Mouse (Mus musculus): ENCODE results near the gene Gm20431.
"Not testable (repeated sequence)": the region's sequence is repeated elsewhere in the genome, so short reads cannot be mapped to it uniquely, and the experiment has no call there.

The Gm20431 gene

DNA sequence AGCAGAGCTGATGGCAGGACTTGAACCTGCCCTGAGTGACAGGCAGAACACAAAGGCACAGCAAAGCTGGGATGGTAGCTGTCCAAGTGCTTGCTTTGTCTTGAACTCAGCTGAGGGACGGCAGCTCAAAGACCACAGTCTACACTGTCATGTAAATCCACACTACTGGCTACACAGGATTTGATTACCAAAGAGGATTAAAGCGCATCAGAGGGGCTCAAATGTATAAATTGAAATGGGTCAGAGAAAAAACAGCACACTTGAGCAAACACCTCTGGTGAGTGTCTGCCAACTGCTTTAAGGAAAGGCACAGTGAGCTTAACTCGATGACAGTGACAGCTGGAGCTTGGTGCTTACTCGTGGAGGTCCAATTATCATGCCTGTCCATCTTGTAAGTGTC, 43.8 kb downstream of the Gm20431 start:
- in situ Hi-C loops (cut with MboI; ENCODE audit: low pct_unique_long_range_greater_than_20kb in 1 of 2, low sequenced_read_pairs in 2 of 2, unreplicated experiment in 1 of 2), result no loop called here

DNA sequence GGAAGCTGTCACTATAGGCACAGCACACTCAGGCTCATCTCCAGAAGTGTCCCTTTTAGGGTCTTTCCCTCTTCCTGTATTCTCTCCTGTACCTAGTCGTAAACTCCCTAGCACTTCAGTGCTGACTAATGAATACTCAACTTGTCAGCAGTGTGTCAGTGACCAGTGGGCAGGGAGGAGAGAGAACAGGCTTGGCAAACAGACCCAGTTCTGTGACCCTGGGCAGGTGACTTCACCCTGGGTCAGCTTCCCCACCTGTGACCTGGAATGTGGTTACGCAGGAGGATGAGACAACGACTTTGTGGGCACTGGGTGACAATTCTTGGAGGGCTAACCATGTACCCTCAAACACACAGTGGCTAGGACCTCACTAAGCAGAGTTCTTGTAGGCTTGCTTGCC, 44.3 kb downstream of the Gm20431 start:
- in situ Hi-C loops (cut with MboI; ENCODE audit: low pct_unique_long_range_greater_than_20kb in 1 of 2, low sequenced_read_pairs in 2 of 2, unreplicated experiment in 1 of 2), result no loop called here

DNA sequence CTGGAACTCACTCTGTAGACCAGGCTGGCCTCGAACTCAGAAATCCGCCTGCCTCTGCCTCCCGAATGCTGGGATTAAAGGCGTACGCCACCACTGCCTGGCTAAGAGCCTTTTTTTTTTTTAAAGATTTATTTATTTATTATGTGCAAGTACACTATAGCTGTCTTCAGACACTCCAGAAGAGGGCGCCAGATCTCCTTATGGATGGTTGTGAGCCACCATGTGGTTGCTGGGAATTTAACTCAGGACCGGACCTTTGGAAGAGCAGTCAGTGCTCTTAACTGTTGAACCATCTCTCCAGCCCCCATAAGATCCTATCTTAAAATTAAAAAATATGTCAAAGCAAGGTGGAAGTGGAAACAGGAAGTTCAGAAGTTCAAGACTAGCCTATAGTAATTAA, 48.0 kb downstream of the Gm20431 start:
- in situ Hi-C loops (cut with MboI; ENCODE audit: low pct_unique_long_range_greater_than_20kb in 1 of 2, low sequenced_read_pairs in 2 of 2, unreplicated experiment in 1 of 2), result not testable (repeated sequence)

DNA sequence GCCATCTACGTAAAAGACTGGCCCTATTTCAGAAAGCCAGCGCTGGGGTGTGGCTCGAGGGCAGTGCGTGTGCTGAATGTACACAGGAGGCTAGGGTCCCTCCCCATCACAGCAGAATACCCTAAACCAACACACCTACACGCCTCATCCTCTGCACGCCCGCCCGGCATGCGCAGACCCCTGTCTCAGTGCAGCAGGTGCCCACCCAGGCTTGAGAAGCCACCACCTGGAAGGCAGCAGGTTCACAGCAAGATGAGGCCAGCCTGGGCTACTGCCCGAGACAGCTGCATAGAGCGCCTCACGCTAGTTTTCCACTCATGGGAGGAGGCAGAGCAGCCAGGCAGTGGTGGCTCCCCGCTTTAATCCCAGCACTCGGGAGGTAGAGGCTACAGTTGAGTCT, 49.2 kb downstream of the Gm20431 start:
- in situ Hi-C loops (cut with MboI; ENCODE audit: low pct_unique_long_range_greater_than_20kb in 1 of 2, low sequenced_read_pairs in 2 of 2, unreplicated experiment in 1 of 2), result no loop called here

DNA sequence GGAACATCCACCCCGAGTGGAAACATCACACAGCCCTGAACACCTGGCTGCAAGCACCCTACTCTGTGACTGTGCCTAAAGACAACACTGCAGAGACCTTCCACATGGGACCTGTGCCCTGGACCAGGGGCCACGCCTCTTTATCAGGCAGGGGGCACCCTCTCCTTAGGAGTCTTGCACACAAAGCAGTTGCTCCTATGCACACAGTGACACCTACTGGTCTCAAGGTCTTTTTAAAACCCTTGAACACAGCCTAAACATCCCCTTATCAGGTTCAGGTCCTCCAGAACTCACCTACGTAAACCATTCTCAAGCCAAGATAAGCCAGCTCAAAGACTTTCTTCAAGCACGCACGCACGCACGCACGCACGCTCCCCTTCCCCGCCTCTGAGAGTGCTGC, 50.0 kb downstream of the Gm20431 start:
- in situ Hi-C loops (cut with MboI; ENCODE audit: low pct_unique_long_range_greater_than_20kb in 1 of 2, low sequenced_read_pairs in 2 of 2, unreplicated experiment in 1 of 2), result no loop called here

DNA sequence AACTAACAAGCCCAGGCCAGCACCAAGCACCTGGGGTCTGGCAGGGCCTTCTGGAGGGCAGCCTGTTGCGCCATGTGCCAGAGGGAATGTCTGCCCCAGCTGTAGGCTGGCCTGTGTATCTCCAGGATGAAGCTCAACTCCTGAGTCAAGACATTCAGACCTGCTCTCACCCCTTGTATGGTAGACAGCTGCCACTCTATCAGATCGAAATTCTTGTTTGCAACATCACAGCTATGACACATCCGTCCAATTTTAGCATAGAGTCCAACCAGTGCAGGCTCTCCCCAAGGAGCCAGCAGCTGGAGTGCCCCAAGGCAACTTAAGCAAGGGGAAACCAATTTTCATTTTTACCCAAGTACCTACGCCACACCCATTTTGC, 54.6 kb downstream of the Gm20431 start:
- in situ Hi-C loops (cut with MboI; ENCODE audit: low pct_unique_long_range_greater_than_20kb in 1 of 2, low sequenced_read_pairs in 2 of 2, unreplicated experiment in 1 of 2), result no loop called here

DNA sequence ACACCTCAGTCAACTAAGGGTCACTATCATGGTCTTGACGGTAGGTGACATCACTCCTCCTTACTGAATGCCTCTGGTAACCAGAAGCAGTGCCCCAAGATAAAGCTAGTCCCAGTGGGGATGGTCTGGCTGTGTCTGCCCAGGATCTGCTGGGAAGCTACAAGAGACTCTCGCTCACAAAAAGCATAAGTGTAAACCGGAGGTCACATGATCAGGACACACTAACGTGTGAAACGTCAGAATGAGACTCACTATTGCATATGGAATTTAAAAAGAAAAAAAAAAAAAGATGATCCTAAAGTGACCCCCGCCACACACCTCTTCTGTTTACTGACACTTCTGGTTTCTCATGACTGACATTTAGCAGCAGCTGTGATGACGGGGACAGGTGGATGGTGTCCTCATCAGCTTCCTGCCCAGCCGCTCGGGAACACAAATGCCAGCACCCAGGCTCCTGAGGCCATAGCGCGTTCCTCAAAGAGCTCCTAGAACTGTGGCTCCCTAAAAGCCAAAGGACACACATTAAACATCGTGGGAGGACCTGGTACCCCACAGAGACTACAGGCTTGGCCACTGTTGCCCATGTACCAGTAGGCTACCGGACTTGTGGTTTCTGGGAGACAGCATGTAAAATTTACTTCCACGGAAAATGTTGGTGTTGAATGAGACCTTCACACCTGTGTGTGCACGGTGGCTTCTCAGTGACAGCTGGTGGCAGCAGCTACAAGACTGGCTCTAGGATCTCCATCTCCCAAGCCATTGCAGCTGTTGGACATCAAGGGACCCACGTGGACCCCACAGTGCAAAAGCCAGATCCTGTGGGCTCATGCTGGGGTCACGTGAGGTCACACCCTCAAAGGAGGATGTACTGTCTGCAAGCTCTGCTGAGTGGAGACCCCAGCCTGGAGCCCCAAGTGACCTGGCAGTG, 55.2 kb downstream of the Gm20431 start:
- in situ Hi-C loops (cut with MboI; ENCODE audit: low pct_unique_long_range_greater_than_20kb in 1 of 2, low sequenced_read_pairs in 2 of 2, unreplicated experiment in 1 of 2), result no loop called here

DNA sequence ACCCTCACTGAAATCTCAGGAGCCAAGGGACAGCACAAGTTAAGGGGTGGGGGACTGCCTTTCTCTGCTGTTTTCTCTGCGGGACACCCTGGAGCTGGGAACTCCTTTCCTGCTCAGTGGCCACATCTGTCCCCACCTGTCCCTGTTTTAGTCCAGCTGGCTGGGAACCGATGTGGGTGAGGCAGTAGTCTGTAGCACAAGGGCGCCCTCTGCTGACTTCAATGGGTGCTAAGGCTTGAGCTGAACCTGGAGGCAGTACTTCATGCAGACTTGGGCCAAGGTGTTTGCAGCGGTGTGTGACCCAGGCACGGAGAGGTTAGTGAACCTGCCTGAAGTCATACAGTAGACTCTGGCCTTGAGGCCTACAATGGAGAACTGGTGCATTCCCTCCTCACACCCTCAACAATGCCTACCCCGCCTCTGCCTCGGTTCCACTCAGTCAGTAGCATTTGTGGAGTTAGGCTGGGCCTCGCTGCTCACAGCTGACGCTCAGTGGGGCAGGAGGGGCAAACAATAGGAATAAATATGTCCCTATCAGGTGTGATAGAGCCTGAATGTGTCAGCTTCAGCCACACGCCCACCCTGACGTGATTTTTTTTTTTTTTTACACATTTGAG, 56.0 kb downstream of the Gm20431 start:
- in situ Hi-C loops (cut with MboI; ENCODE audit: low pct_unique_long_range_greater_than_20kb in 1 of 2, low sequenced_read_pairs in 2 of 2, unreplicated experiment in 1 of 2), result no loop called here

DNA sequence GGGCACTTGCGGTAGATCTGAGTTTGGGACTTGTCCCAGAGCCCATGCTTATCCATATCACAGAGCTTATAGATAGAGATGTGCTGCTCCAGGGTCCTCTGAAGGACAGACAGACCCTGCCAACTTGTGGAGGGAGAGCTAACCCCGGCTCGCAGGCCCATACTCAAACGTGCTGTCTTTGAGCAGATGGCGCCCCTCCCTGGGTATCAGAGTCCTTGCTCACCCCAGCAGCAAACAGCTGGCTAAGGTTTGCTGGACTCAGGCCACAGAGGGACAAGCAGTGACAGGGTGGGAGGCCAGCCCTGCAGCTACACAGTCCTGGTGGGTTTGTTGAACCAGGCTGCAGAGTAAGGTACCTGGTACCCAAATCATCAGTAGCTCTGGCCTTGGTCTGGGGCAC, 58.3 kb downstream of the Gm20431 start:
- in situ Hi-C loops (cut with MboI; ENCODE audit: low pct_unique_long_range_greater_than_20kb in 1 of 2, low sequenced_read_pairs in 2 of 2, unreplicated experiment in 1 of 2), result loop anchor here (5.0 kb wide), 1 partner anchor 71 kb away; no protein-coding TSS in a partner anchor

DNA sequence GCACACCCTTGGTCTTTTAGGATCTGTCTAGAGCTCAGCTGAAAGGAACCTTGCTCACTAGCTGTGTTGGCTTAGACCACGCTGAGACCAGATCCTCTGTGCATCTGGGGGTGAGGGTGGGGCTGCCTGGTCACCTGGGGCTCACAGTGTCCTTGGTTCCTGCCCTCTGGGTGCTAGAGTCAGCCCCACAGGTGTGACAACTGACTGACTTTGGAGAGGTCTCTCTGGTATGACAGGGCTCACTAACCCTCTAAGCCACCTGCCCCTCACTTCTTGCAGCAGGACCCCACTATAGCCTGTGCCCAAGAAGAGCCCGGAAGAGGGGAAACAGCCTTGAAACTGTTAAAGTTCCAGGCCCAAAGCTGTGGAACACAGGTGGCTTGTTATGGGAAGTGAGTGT, 58.9 kb downstream of the Gm20431 start:
- in situ Hi-C loops (cut with MboI; ENCODE audit: low pct_unique_long_range_greater_than_20kb in 1 of 2, low sequenced_read_pairs in 2 of 2, unreplicated experiment in 1 of 2), result loop anchor here (5.0 kb wide), 1 partner anchor 70 kb away; no protein-coding TSS in a partner anchor

DNA sequence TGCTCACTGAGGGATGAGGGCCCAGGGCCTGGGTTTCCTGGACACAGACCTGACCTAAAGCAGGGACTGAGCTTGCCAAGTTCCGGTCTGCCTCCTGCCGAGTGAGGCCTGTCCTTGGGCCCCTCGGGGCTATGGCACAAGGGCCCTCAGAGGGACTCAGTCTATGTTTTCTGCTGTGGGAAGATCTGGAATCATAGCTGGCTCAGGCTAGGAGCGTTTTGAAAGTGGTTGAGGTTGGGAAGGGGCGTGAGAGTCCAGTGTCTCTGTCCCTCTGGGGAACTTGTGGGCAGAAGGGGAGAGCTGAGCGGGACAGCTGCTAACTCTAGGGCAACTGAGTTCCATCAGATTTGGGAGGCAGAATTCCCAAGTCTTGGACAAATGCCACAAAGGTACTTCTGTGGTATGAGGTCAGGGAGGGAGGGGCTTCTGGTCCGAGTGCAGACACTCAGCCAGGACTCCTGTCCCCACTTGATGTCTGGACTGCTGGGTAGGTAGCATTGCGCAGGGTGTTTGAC, 60.8 kb downstream of the Gm20431 start:
- in situ Hi-C loops (cut with MboI; ENCODE audit: low pct_unique_long_range_greater_than_20kb in 1 of 2, low sequenced_read_pairs in 2 of 2, unreplicated experiment in 1 of 2), result loop anchor here (5.0 kb wide), 1 partner anchor 68 kb away; no protein-coding TSS in a partner anchor

DNA sequence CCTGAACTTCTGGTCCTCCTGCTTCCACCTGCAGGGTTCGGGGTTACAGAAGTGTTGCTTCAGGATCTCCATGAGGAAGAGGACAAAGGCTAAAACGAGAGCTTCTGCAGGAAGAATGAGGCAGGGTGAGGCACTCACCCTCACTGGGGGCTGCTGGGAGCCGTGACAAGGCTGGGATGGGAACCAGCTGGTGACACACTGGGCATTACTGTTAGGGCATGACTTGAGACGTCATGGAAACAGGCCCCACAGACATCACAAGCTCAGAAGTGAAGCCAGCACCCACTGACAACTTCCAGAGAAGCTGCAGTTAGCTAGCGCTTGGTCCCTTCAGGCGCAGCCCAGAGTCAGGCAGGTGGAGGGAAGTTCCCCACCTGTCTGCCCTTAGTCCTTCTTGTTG, 61.4 kb downstream of the Gm20431 start:
- in situ Hi-C loops (cut with MboI; ENCODE audit: low pct_unique_long_range_greater_than_20kb in 1 of 2, low sequenced_read_pairs in 2 of 2, unreplicated experiment in 1 of 2), result loop anchor here (5.0 kb wide), 1 partner anchor 68 kb away; no protein-coding TSS in a partner anchor

DNA sequence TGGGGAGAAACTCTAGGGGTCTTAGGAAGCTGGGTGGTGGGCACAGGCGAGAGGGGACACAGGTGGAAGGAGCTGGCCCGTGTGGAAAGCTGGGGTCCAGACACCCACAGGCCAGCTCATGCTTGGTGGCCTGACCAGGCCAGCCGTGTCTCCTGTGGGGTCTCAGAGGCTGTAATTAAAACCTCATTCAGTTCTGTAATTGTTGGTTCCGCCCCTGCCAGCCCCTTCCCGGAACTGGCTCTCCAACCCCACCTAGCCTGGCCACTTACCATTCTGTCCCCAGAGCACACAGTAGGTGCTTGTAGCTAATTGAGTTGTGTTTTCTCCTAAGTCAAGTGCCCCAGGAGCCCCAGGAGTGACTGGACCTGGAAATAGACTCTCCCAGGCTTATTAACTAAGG, 62.1 kb downstream of the Gm20431 start:
- in situ Hi-C loops (cut with MboI; ENCODE audit: low pct_unique_long_range_greater_than_20kb in 1 of 2, low sequenced_read_pairs in 2 of 2, unreplicated experiment in 1 of 2), result no loop called here

DNA sequence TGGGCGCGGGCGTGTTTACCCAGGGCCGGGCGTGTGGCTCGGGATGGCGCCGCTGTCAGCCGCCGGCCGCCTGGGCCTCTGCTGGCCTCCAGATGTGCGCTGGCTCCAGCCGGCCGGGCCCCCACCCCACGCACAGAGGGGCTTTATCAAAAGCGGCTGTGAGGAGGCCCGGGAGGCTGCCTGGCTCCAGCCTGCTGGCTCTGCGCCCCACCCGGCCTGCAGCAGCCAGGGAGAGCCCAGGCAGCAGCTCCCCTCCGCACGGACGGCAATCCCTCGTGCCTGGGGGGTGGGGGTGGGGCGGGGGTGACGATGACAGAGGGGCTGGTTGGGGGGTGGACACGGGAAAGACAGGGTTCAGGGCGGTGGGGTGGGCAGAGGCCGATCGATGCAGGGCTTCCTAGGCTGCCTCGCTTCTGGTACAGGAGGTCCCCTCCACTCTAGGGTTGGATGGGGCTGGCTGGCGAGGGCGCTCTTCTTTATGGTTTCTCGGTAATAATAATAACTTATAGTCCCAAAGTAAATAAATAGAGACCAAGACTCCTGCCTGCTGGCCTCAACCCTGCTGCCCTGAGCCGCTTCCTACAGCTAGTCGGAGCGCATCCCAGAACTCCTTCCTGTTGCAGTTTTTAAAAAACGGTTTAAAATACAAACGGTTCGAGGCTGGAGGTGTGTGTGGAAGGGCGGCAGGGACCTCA, 63.7 kb downstream of the Gm20431 start:
- in situ Hi-C loops (cut with MboI; ENCODE audit: low pct_unique_long_range_greater_than_20kb in 1 of 2, low sequenced_read_pairs in 2 of 2, unreplicated experiment in 1 of 2), result no loop called here

DNA sequence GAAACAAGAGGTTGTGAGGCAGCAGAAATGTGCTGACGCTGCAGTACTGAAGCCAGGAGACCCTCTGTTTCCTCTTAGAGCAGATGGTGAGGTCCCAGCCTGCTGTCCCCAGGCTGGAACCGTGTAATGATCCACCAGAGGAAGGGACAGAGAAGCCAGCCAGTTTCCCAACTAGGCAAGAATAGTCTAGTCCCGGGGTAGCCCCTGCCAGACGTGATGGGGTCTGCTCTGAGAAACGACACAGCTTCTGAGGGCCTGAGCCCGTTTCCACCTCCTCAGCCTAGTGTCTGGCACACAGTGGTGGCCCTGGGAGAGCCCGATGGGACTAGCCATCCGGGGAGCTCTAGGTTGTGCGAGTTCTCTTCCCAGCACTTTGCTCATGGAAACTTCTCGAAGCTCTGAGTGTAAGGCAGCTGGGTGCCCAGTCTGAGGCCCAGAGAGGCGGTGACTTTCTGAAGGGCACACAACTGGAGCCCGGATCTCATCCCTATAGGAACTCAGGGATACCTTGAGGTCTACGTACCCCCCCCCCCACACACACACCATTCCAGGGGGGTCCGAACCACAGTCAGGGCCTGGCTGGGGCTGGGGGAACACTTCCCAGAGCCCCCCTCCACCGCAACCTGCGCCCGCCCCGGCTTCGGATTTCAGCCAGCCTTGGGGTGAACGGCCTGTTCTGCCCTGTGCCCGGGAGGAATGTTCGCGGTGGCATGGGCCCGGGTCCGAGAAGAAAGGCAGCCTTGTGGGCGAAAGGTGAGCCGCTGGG, 64.4 kb downstream of the Gm20431 start:
- in situ Hi-C loops (cut with MboI; ENCODE audit: low pct_unique_long_range_greater_than_20kb in 1 of 2, low sequenced_read_pairs in 2 of 2, unreplicated experiment in 1 of 2), result no loop called here

DNA sequence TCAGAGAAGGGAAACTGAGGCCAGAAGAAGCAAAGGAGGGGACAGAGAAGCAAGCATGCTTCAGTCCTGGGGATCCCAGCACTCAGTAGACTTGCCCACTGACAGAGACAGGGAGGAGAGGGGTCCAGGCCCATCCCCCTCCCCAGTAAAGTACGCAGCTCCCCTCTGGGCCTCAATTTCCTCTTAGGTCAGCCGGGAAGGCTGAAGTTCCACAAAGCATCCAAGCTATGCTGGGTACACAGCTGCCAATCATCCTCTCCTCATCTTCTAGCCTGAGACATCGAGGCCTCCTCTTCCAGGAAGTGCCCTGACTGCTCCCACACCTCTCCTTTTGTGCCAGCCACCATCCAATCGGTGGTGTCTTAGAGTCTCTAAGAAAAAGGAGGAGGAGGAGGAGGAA, 65.0 kb downstream of the Gm20431 start:
- in situ Hi-C loops (cut with MboI; ENCODE audit: low pct_unique_long_range_greater_than_20kb in 1 of 2, low sequenced_read_pairs in 2 of 2, unreplicated experiment in 1 of 2), result no loop called here

DNA sequence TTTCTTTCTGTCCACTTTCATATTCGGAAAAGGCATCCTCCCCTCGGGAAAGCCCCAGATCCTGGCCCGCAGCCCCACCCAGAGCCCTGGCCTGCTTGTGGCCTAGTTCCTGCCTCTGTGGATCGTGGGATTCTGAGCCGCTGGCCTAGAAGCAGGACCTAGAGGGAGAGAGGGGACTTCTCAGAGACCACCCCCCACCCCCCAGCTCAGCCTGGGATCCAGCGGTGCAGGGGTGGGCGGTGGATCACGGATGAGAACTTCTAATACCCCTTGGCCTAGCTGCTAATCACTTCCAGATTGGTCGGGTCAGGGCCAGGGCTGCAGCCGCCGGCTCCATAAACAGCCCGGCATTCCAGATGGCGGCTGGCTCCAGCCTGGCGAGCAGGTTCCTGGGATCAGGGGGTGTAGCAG, 65.5 kb downstream of the Gm20431 start:
- in situ Hi-C loops (cut with MboI; ENCODE audit: low pct_unique_long_range_greater_than_20kb in 1 of 2, low sequenced_read_pairs in 2 of 2, unreplicated experiment in 1 of 2), result no loop called here

DNA sequence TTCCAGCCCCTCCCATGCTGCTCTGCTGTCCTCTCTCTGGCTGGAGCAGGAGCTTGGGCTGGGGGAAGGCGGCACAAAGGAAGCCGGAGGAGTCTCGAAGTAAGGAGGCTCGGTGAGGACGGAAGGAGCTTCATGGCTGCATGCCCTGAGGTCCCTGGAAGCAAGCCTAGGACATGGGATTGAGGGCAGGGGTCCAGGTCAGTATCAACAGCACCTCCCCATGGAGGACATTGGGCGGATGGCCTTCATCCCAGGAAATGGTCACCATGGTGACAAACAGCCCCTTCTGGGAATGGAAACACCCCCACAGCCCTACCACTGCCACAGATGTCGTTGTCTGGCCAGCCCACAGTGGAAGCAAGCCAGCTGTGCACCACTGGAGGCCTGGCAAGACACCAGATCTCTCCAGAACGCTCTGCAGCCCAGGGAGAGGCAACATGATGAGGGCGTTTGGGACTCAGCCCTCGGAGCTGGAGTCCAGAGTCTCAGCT, 66.8 kb downstream of the Gm20431 start:
- in situ Hi-C loops (cut with MboI; ENCODE audit: low pct_unique_long_range_greater_than_20kb in 1 of 2, low sequenced_read_pairs in 2 of 2, unreplicated experiment in 1 of 2), result no loop called here

All from mouse embryonic stem cell (cell line).